Comparison of ENCODE assay signal across 14 mouse cellular contexts in genomic region chr6:126808134-126808533, GRCm38 (mm10). TPM values are rescaled to one million over a fixed set of nuclear protein-coding genes. Genes with fewer than 3 reads are reported as not detected.
A peak's percentile ranks its signal among the peaks of the same experiment; 100 is the strongest.
DNase-seq lines count a peak whose midpoint lies in the region; ATAC-seq and TF ChIP-seq lines count a peak whose summit lies in the region.
"Had no signal": no experiment of that assay in that cellular context is flagged by ENCODE, and none has a peak within 500 bp of the region (broad histone marks: within the 10 kb centered on the region; RNA-seq: fewer than 3 reads in every experiment).

No protein-coding gene starts in this region.

- no peaks in the 10 kb centered on the region for H3K9me3 ChIP-seq in heart, embryonic 14.5 days (ENCODE audit: control insufficient read depth, low read length)
- H3K9me3 ChIP-seq: neural tube, embryonic 13.5 days had no signal

- H3K27me3 ChIP-seq in heart, embryonic 14.5 days (ENCODE audit: control insufficient read depth, insufficient read depth, low read length) = no peaks in the 10 kb centered on the region
- H3K27me3 ChIP-seq in heart, adult 2 months (ENCODE audit: control insufficient read depth, insufficient read depth, low read length) = no peaks in the 10 kb centered on the region
- H3K27me3 ChIP-seq: neural tube, embryonic 13.5 days had no signal

- H3K79me2 ChIP-seq in heart, adult 2 months (replicated peaks; ENCODE audit: control insufficient read depth, insufficient read depth, low read length) = no peaks in the 10 kb centered on the region

- H3K36me3 ChIP-seq in heart, embryonic 14.5 days (ENCODE audit: control insufficient read depth, insufficient read depth, low read length) = no peaks in the 10 kb centered on the region
- H3K36me3 ChIP-seq in heart, adult 2 months (ENCODE audit: control insufficient read depth, insufficient read depth, low read length) = no peaks in the 10 kb centered on the region
- H3K36me3 ChIP-seq: neural tube, embryonic 13.5 days had no signal

- no peak for TF ChIP-seq CTCF in heart, adult 2 months (IDR thresholded peaks at IDR 0.05)

- intact Hi-C loops in heart, adult 2 months (cut with DNase I) = no loop called here

- TF ChIP-seq POLR2A in heart, adult 2 months (IDR thresholded peaks at IDR 0.05; ENCODE audit: insufficient read depth, low read depth, low read length) = no peak

- TF ChIP-seq EP300 in heart, adult 2 months (IDR thresholded peaks at IDR 0.05; ENCODE audit: insufficient read depth, low read depth, low read length) = no peak

- no peak overlapping the region for H3K4me2 ChIP-seq in heart, embryonic 14.5 days (ENCODE audit: low read length)
- H3K4me2 ChIP-seq: midbrain, embryonic 11.5 days; neural tube, embryonic 13.5 days had no signal

- H3K9ac ChIP-seq in heart, embryonic 14.5 days (ENCODE audit: low read length) = no peak overlapping the region
- H3K9ac ChIP-seq in heart, adult 2 months (ENCODE audit: low read depth, low read length) = no peak overlapping the region
- H3K9ac ChIP-seq: neural tube, embryonic 13.5 days had no signal

- ATAC-seq in heart, embryonic 14.5 days (ENCODE audit: insufficient number of reproducible peaks, insufficient read depth, low FRiP score, low read depth) = peak; percentile 26; the same call in 1 of the 2 replicates
- no peak for ATAC-seq in megakaryocyte, adult 5-6 weeks (ENCODE audit: poor library complexity, severe bottlenecking)

- no peak overlapping the region for H3K27ac ChIP-seq in heart, embryonic 14.5 days (replicated peaks in 1 of 2; ENCODE audit: control insufficient read depth in 1 of 2, insufficient read depth in 1 of 2, low read depth in 2 of 2, low read length in 2 of 2)
- no peak overlapping the region; the same call in 1 of the 2 replicates for H3K27ac ChIP-seq in heart, adult 2 months
- H3K27ac ChIP-seq: neural tube, embryonic 13.5 days had no signal

- WGBS in heart, embryonic 14.5 days = 56% methylated on average over 4 of the region's 4 CpGs
- WGBS in heart, adult 2 months = 25% methylated on average over 4 of the region's 4 CpGs

- H3K4me1 ChIP-seq in heart, embryonic 14.5 days (ENCODE audit: control insufficient read depth in 2 of 2, insufficient read depth in 2 of 2, low read length in 2 of 2) = no peaks in the 10 kb centered on the region
- no peaks in the 10 kb centered on the region for H3K4me1 ChIP-seq in heart, adult 2 months (ENCODE audit: control insufficient read depth, insufficient read depth, low read length)
- H3K4me1 ChIP-seq: neural tube, embryonic 13.5 days had no signal

- no peak for DNase-seq in heart, adult 2 months
- DNase-seq in right cerebral cortex, adult 2 months (ENCODE audit: low spot score in 2 of 2) = peak; percentile 23 to 27
- no peak for DNase-seq in right cerebral cortex, postnatal 10 days (ENCODE audit: low spot score in 2 of 2)
- peak; percentile 20 for DNase-seq in heart, postnatal 4 days
- peak; percentile 43 for DNase-seq in telencephalon, adult 2 months (ENCODE audit: low read depth, low spot score)
- DNase-seq: adrenal gland, adult 2 months; cerebellum, adult 9-10 months; kidney, postnatal 25 days; thymus, postnatal 36 days had no signal

- no peak overlapping the region for H3K4me3 ChIP-seq in heart, embryonic 14.5 days (ENCODE audit: control insufficient read depth in 1 of 2, insufficient read depth in 1 of 2, low read depth in 1 of 2, low read length in 2 of 2)
- no peak overlapping the region for H3K4me3 ChIP-seq in heart, adult 2 months
- H3K4me3 ChIP-seq: neural tube, embryonic 13.5 days had no signal

RNA-seq across cellular contexts. Expression of gene Ndufa9, which starts 40.8 kb away (rescaled TPM):
- 394 and 409 TPM in 2 replicates for polyA plus RNA-seq in heart, embryonic 14.5 days (2014; fragmentation: Nextera tagmentation; extraction: Ambion mirVana)
- 100 to 1,000 TPM; 667 to 776 TPM for total RNA-seq in heart, adult 2 months (2021)
- 522 and 660 TPM in 2 replicates for polyA plus RNA-seq in heart, adult 2 months (2012; rRNA removed)
- total RNA-seq in heart, postnatal 4 days (2021) = 100 to 1,000 TPM; 459 to 475 TPM
- total RNA-seq in megakaryocyte, adult 5-6 weeks (2015) = 72.1 and 74.0 TPM in 2 replicates
- 115 and 137 TPM in 2 replicates for total RNA-seq in megakaryocyte, adult 5-6 weeks (2017)

RNA-seq across cellular contexts. Expression of gene Akap3, which starts 44.8 kb away (rescaled TPM):
- not detected in 2 replicates for polyA plus RNA-seq in heart, embryonic 14.5 days (2014; fragmentation: Nextera tagmentation; extraction: Ambion mirVana)
- not detected for total RNA-seq in heart, adult 2 months (2021)
- 0.15 and 0.21 TPM in 2 replicates for polyA plus RNA-seq in heart, adult 2 months (2012; rRNA removed)
- total RNA-seq in heart, postnatal 4 days (2021) = not detected
- total RNA-seq in megakaryocyte, adult 5-6 weeks (2015) = not detected in 2 replicates
- not detected in 2 replicates for total RNA-seq in megakaryocyte, adult 5-6 weeks (2017)
- total RNA-seq: adrenal gland, adult 2 months had no signal
- polyA plus RNA-seq: limb, embryonic 11.5 days; neural tube, embryonic 13.5 days had no signal

Comparison
In these comparisons a context has a peak if more than half of its experiments do, and no peak if none do; other contexts are left out.
1. DNase-seq: peak in right cerebral cortex, adult 2 months (2 of 2), heart, postnatal 4 days (single experiment) and telencephalon, adult 2 months (single experiment); none in heart, adult 2 months (0 of 2) and right cerebral cortex, postnatal 10 days (0 of 2).